ENCODE assay signal across 8 mouse cellular contexts in the genomic region with DNA sequence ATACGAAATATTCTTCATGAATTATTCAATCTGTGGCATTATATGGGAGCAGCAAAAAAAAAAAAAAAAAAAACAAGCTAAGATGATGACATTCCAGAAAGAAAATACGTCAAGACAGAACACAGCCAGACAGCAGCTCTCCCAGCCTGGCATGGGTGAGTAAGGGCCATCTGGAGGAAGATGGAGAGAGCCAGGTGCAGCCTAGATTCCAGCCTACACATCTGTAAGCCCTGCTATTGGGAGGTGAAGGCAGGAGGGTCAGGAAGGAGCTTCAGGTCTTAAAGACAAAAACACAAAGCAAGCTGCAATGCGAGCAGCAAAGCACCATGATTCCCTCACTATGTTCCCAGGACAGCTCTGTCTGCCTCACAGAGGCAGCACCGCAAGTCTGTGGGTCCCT. TPM values are rescaled to one million over a fixed set of nuclear protein-coding genes. Genes with fewer than 3 reads are reported as not detected.
DNase-seq lines count a peak whose midpoint lies in the region; ATAC-seq and TF ChIP-seq lines count a peak whose summit lies in the region.

No protein-coding gene starts in this region.

- WGBS in heart, embryonic 10.5 days: 69% methylated on average over 4 of the region's 4 CpGs
- WGBS in forebrain, embryonic 16.5 days: 58% methylated on average over 4 of the region's 4 CpGs
- 59% methylated on average over 4 of the region's 4 CpGs for WGBS in limb, embryonic 14.5 days

- H3K4me2 ChIP-seq in forebrain, embryonic 16.5 days (ENCODE audit: low read length): no peak overlapping the region
- no peak overlapping the region for H3K4me2 ChIP-seq in limb, embryonic 14.5 days (replicated peaks; ENCODE audit: low read depth, low read length, severe bottlenecking)

- no peak for DNase-seq in heart, embryonic 10.5 days (ENCODE audit: low spot score)
- no peak for DNase-seq in heart, adult 9 months (ENCODE audit: low spot score in 2 of 2)
- DNase-seq in limb, embryonic 14.5 days (ENCODE audit: low spot score): no peak
- no peak for DNase-seq in cerebellum, adult 9-10 months

- no peaks in the 10 kb centered on the region for H3K79me2 ChIP-seq in C2C12 (ENCODE audit: control insufficient read depth, insufficient read depth)

- peak overlapping the region; percentile 32; the same call in 1 of the 2 replicates for H3K27ac ChIP-seq in heart, embryonic 10.5 days
- H3K27ac ChIP-seq in forebrain, embryonic 16.5 days (ENCODE audit: low read length): peak overlapping the region; percentile 56; the same call in 1 of the 2 replicates
- 0 out of 2 replicates have a peak overlapping the region, but pooled peaks have one; percentile 15 for H3K27ac ChIP-seq in limb, embryonic 14.5 days (replicated peaks; ENCODE audit: low read depth, low read length)

- no peak for TF ChIP-seq CTCF in C2C12 (IDR thresholded peaks at IDR 0.05; ENCODE audit: control insufficient read depth, insufficient read depth, insufficient read length)

- no peak overlapping the region for H3ac ChIP-seq in C2C12 (ENCODE audit: control insufficient read depth, insufficient read length, low read depth)

- H3K9ac ChIP-seq in forebrain, embryonic 16.5 days (replicated peaks; ENCODE audit: low read depth, low read length): 0 out of 2 replicates have a peak overlapping the region, but pooled peaks have one; percentile 11
- no peak overlapping the region for H3K9ac ChIP-seq in limb, embryonic 14.5 days (ENCODE audit: low read depth, low read length, severe bottlenecking)

- no peaks in the 10 kb centered on the region for H3K79me3 ChIP-seq in C2C12 (ENCODE audit: low read depth)

- no peaks in the 10 kb centered on the region for H3K36me3 ChIP-seq in heart, embryonic 10.5 days
- H3K36me3 ChIP-seq in C2C12 (ENCODE audit: control insufficient read depth, insufficient read depth): no peaks in the 10 kb centered on the region
- no peaks in the 10 kb centered on the region for H3K36me3 ChIP-seq in forebrain, embryonic 16.5 days (ENCODE audit: control insufficient read depth, insufficient read depth)
- no peaks in the 10 kb centered on the region for H3K36me3 ChIP-seq in limb, embryonic 14.5 days (ENCODE audit: control insufficient read depth, insufficient read depth, low read length)

- no peak for TF ChIP-seq POLR2A in limb, embryonic 14.5 days (IDR thresholded peaks at IDR 0.05; ENCODE audit: borderline replicate concordance, extremely low read depth, insufficient read depth, insufficient read length)

- no peak for ATAC-seq in forebrain, embryonic 16.5 days
- ATAC-seq in limb, embryonic 14.5 days (ENCODE audit: low FRiP score, low read depth): no peak
- no peak for ATAC-seq in monocyte, adult 5-6 weeks (replicated peaks; ENCODE audit: insufficient number of reproducible peaks, low FRiP score, low TSS enrichment, poor library complexity, severe bottlenecking)
- ATAC-seq in erythroblast, adult 5-6 weeks (replicated peaks; ENCODE audit: low FRiP score, poor library complexity, severe bottlenecking): no peak

- H3K4me1 ChIP-seq in heart, embryonic 10.5 days: no peaks in the 10 kb centered on the region; the same call in 1 of the 2 replicates
- no peaks in the 10 kb centered on the region for H3K4me1 ChIP-seq in forebrain, embryonic 16.5 days (replicated peaks; ENCODE audit: control insufficient read depth, insufficient read depth, low read length)
- no peaks in the 10 kb centered on the region for H3K4me1 ChIP-seq in limb, embryonic 14.5 days (ENCODE audit: control insufficient read depth, insufficient read depth, low read length)

- no peaks in the 10 kb centered on the region for H3K27me3 ChIP-seq in heart, embryonic 10.5 days (ENCODE audit: insufficient read depth, poor library complexity, severe bottlenecking)
- H3K27me3 ChIP-seq in C2C12 (ENCODE audit: control insufficient read depth, insufficient read depth, insufficient read length): no peaks in the 10 kb centered on the region
- H3K27me3 ChIP-seq in forebrain, embryonic 16.5 days (replicated peaks; ENCODE audit: control insufficient read depth, insufficient read depth, low read length): no peaks in the 10 kb centered on the region
- no peaks in the 10 kb centered on the region for H3K27me3 ChIP-seq in limb, embryonic 14.5 days (ENCODE audit: control insufficient read depth, insufficient read depth, low read length)

- no peaks in the 10 kb centered on the region for H3K9me3 ChIP-seq in heart, embryonic 10.5 days
- H3K9me3 ChIP-seq in forebrain, embryonic 16.5 days (ENCODE audit: control insufficient read depth, low read length): no peaks in the 10 kb centered on the region
- H3K9me3 ChIP-seq in limb, embryonic 14.5 days (ENCODE audit: control insufficient read depth, low read length): no peaks in the 10 kb centered on the region

- H3K4me3 ChIP-seq in heart, embryonic 10.5 days: no peak overlapping the region
- H3K4me3 ChIP-seq in C2C12 (ENCODE audit: insufficient read depth, poor library complexity, severe bottlenecking): no peak overlapping the region
- H3K4me3 ChIP-seq in forebrain, embryonic 16.5 days (replicated peaks; ENCODE audit: low read length): no peak overlapping the region
- no peak overlapping the region for H3K4me3 ChIP-seq in limb, embryonic 14.5 days (replicated peaks; ENCODE audit: low read length)

TF ChIP-seq in C2C12, 6 proteins besides CTCF, POLR2A, EP300 and RAD21:
- TF ChIP-seq MAX (IDR thresholded peaks at IDR 0.05) (no peak), MYOD1 (IDR thresholded peaks at IDR 0.05; ENCODE audit: control insufficient read depth, insufficient read length, low read depth) (peak; percentile 72), USF1 (IDR thresholded peaks at IDR 0.05; ENCODE audit: low read depth) (no peak), CEBPB (IDR thresholded peaks at IDR 0.05; ENCODE audit: low read depth) (no peak), FOSL1 (IDR thresholded peaks at IDR 0.05; ENCODE audit: insufficient read depth, low read length, poor library complexity, severe bottlenecking) (no peak), MYOG (IDR thresholded peaks at IDR 0.05; ENCODE audit: control insufficient read depth, extremely low read depth, insufficient read length) (no peak)
TF ChIP-seq in C2C12: peak in this region for 1.

RNA-seq across cellular contexts. Expression of gene Abca1, which starts 26.9 kb away (rescaled TPM):
- polyA plus RNA-seq in heart, embryonic 10.5 days (2016; fragmentation: Nextera tagmentation; extraction: Ambion mirVana): 1.6 and 4.2 TPM in 2 replicates
- 0.07 TPM for polyA plus RNA-seq in C2C12 (2012; fragmentation: generic; extraction: Trizol)
- 8.9 and 11.7 TPM in 2 replicates for polyA plus RNA-seq in forebrain, embryonic 16.5 days (2015; fragmentation: Nextera tagmentation; extraction: Ambion mirVana)
- polyA plus RNA-seq in limb, embryonic 14.5 days (2012; rRNA removed): 9.0 and 10.3 TPM in 2 replicates
- polyA plus RNA-seq in limb, embryonic 14.5 days (2014; fragmentation: Nextera tagmentation; extraction: Ambion mirVana): 12.3 and 14.5 TPM in 2 replicates
- total RNA-seq in monocyte, adult 5-6 weeks (2017): 21.5 to 30.2 TPM (median 25.1 TPM) in 3 replicates
- total RNA-seq in erythroblast, adult 5-6 weeks (2015; ENCODE audit: low replicate concordance): 1.9 TPM in 2 replicates
- total RNA-seq in erythroblast, adult 5-6 weeks (2017; ENCODE audit: low replicate concordance): 1.8 and 2.6 TPM in 2 replicates
